Mouse (Mus musculus) bone marrow macrophage, adult 2 months (primary cell): Measurements from ENCODE around the gene Gtpbp3.

Experiments used
- CTCF ChIP-seq: IDR thresholded peaks from 2 replicates; pipeline ENCODE4 v1.5.1; 2012; ENCODE audit warnings: low read depth, mild to moderate bottlenecking, low read length, moderate library complexity
- POLR2A ChIP-seq: IDR thresholded peaks from 2 replicates; pipeline ENCODE4 v1.6.1; 2012; ENCODE audit warnings: mild to moderate bottlenecking, low read depth, low read length, borderline replicate concordance

DNA sequence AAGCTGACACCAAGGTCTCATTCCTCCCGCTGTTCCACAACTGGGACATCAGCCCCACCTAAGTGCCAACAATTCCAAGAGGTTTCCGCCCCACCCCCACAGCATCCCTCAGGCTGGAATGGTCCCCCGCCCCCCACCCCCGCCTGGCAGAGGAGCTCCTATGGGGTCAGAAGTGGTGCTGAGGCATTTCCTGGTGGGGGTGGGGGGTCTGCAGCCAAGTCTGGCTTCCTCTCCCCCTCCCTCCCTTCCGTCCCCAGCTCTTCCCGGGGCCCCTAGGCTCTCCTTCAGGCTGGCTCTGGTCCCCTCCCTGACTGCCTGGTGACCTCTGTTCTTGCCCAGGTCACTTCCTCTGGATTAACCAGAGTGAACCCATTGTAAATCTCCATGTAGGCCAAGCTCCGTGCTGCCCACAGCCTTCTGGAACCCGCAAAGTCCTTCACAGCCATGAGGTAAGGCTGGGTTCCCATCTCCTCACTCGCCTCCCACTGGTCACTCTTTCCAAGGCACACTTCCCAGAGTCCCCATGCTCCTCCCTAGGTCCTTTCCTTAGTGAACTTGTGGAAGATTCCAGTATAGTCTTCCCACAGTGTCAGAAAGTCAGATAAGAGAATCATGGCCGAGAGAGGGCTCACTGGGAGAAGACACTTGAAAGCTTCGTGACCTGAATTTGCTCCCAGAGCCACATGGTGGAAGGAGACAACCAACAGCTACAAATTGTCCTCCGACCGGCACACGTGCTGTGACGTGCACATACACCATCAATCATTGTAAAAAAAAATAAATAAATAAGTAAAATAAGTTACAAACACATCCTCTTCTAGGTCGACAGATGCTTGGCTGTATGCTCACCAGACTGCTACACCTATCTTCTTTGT is 11.2 kb downstream of the Gtpbp3 start:
- no peak for TF ChIP-seq CTCF
- TF ChIP-seq POLR2A = no peak
